Mouse (Mus musculus) limb, embryonic 11.5 days (tissue): ENCODE measurements around the gene Zfp507. TPM values are rescaled to one million over a fixed set of nuclear protein-coding genes. Genes with fewer than 3 reads are reported as not detected.

Experiments used
- ATAC-seq: fragments of 200-750 bp; cut with Nextera tagmentation; 2 replicates; pipeline ENCODE4 v1.8.0; 2017; ENCODE audit warnings: low read depth; ENCODE audit not compliant: insufficient number of reproducible peaks, low FRiP score, low TSS enrichment
- DNase-seq: peaks from one replicate; pipeline ENCODE4 v3.0.0-alpha.2; 2015; ENCODE audit warnings: low spot score
- H3K27ac ChIP-seq: fragments of 300-500 bp; sonication (generic); replicated peaks from 2 replicates; pipeline ENCODE4 v1.5.1; 2014; ENCODE audit warnings: low read depth, mild to moderate bottlenecking, low read length
- H3K27me3 ChIP-seq: fragments of 300-500 bp; sonication (generic); 2 replicates; pipeline ENCODE4 v1.6.1; 2014; ENCODE audit warnings: mild to moderate bottlenecking, low read length, mixed read lengths; ENCODE audit not compliant: control insufficient read depth, insufficient read depth
- H3K36me3 ChIP-seq: fragments of 300-500 bp; sonication (generic); 2 replicates; pipeline ENCODE4 v1.6.1; 2014; ENCODE audit warnings: mild to moderate bottlenecking, low read length, moderate library complexity, mixed read lengths; ENCODE audit not compliant: control insufficient read depth, insufficient read depth
- H3K4me1 ChIP-seq: fragments of 300-500 bp; sonication (generic); 2 replicates; pipeline ENCODE4 v1.6.1; 2014; ENCODE audit warnings: low read length, mixed read lengths; ENCODE audit not compliant: control insufficient read depth, insufficient read depth
- H3K4me2 ChIP-seq: fragments of 300-500 bp; sonication (generic); 2 replicates; pipeline ENCODE4 v1.6.1; 2014; ENCODE audit warnings: low read depth, mild to moderate bottlenecking, moderate library complexity; ENCODE audit not compliant: severe bottlenecking
- H3K4me3 ChIP-seq: fragments of 300-500 bp; sonication (generic); 2 replicates; pipeline ENCODE4 v1.5.1; 2014; ENCODE audit warnings: low read depth, low read length
- H3K9ac ChIP-seq: fragments of 300-500 bp; sonication (generic); 2 replicates; pipeline ENCODE4 v1.6.1; 2014; ENCODE audit warnings: mild to moderate bottlenecking, low read length
- H3K9me3 ChIP-seq: fragments of 300-500 bp; sonication (generic); 2 replicates; pipeline ENCODE4 v1.6.1; 2016; ENCODE audit warnings: low read length; ENCODE audit not compliant: control insufficient read depth
- WGBS: fragments of 180-500 bp; shearing (Covaris S2); extraction: QIAGEN DNeasy Blood & Tissue Kit; methylation state at CpG from one replicate; pipeline ENCODE4 v1.1.7; 2014; 5-methylcytosine and 5-hydroxymethylcytosine counted together
- polyA plus RNA-seq: library from polyadenylated mRNA; unstranded; fragments of >200 nt; fragmentation: Nextera tagmentation; extraction: Ambion mirVana; gene quantifications from 2 replicates; pipeline ENCODE4 v1.2.1, GENCODE M21; 2014

Gene Zfp507
- 20.8 and 24.6 TPM in 2 replicates for polyA plus RNA-seq

DNA sequence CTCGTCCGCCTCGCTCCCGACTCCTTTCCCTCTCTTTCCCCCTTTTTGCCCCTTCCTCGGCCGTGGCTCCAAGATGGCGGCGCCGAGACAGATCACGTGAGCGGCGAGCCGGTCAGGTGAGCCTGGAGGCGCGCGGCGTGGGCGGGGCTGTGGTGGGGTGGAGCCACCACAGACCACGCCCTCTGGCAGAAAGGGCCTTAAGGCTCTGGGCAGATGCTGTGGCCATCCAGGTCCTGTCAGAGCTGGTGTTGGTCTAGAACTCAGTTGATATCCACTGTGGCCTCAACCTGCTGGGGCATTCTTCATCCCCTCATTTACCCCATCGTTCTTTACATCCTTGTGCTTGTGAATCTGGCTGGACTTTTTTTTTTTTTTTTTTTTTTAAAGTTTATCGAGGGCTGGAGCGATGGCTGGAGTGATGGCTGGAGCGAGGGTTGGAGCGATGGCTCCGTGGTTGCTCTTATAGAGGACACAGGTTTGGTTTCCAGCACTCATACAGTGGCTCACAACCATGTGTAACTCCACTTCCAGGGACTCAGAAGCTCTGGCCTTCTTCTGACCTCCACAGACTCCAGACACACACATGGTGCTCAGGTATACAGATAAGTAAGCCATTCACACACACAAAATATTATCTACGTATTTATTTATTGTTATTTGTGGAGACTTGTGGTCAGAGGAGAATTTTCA lies at the start of gene Zfp507:
TSS of gene Zfp507 (minus strand) at position 98 of the 690 bp plus-strand sequence.
- H3K9me3 ChIP-seq = no peaks in the 10 kb centered on the region
- peak within 1 kb of the TSS; percentile 70 for H3K4me2 ChIP-seq
- peak within 1 kb of the TSS; percentile 75 for H3K27ac ChIP-seq
- H3K9ac ChIP-seq = peak within 1 kb of the TSS; percentile 89
- H3K27me3 ChIP-seq = no peaks in the 10 kb centered on the region
- peak; percentile 89 for ATAC-seq
- peaks cover 2% of the 10 kb centered on the region; the same call in 1 of the 2 replicates for H3K36me3 ChIP-seq
- H3K4me3 ChIP-seq = peak within 1 kb of the TSS; percentile 72
- WGBS = 21% methylated on average over 26 of the region's 26 CpGs
- DNase-seq = peak; percentile 94
- 0 out of 2 replicates have a peak, but pooled peaks cover 2% of the 10 kb centered on the region for H3K4me1 ChIP-seq

DNA sequence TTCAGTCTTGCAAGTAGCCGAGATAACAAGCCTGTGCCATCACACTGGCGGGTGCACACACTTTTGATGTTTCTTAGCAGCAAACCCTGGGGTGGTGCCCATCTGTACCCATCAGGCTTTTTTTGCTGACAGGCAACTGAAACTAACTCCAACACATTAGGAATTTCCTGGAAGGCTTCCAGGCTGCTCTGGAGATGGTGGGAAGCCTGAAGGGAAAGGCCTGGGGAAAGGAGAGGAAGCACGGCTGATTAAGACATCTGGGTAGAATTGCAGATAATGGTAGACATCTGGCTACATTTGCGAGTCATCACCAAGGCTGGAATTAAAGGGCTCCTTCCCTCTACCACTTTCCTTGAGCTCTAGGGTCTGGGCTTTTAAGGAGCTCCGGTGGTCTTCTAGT lies 47.6 kb upstream of the Zfp507 start:
- H3K4me3 ChIP-seq = no peak overlapping the region
- peaks cover 9% of the 10 kb centered on the region; the same call in 1 of the 2 replicates for H3K4me1 ChIP-seq
- no peak overlapping the region for H3K27ac ChIP-seq
- no peaks in the 10 kb centered on the region for H3K36me3 ChIP-seq
- ATAC-seq (no peak), DNase-seq (no peak)
- no peaks in the 10 kb centered on the region for H3K27me3 ChIP-seq
- no peak overlapping the region for H3K9ac ChIP-seq
- no peaks in the 10 kb centered on the region for H3K9me3 ChIP-seq
- 69% methylated on average over 5 of the region's 5 CpGs for WGBS
- H3K4me2 ChIP-seq = no peak overlapping the region

DNA sequence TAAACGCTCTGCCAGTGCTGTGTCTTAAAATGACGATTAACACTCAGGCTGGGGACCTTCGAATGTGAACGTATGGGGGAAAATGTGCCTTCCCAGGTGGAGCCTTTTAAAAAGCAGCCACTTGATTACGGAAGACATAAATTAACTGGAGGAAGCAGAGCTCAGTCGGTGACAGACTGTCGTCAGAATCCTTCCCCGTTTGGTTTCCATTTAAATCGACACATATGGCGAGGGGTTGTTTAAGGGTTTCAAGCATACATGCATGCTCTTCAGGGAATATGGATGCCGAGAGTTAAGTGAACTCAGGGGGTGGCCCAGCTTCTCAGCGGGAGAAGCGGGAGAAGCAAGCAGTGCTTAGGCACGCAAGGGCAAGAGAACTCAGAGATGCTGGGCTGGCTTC lies 45.7 kb upstream of the Zfp507 start:
- H3K4me2 ChIP-seq = peak overlapping the region; percentile 27
- H3K4me1 ChIP-seq = peaks cover 9% of the 10 kb centered on the region; the same call in 1 of the 2 replicates
- 8% methylated on average over 14 of the region's 14 CpGs for WGBS
- peak; percentile 51 for DNase-seq
- H3K4me3 ChIP-seq = no peak overlapping the region
- no peaks in the 10 kb centered on the region for H3K9me3 ChIP-seq
- H3K27ac ChIP-seq = no peak overlapping the region
- H3K9ac ChIP-seq = no peak overlapping the region
- no peaks in the 10 kb centered on the region for H3K27me3 ChIP-seq
- no peaks in the 10 kb centered on the region for H3K36me3 ChIP-seq
- ATAC-seq = no peak

DNA sequence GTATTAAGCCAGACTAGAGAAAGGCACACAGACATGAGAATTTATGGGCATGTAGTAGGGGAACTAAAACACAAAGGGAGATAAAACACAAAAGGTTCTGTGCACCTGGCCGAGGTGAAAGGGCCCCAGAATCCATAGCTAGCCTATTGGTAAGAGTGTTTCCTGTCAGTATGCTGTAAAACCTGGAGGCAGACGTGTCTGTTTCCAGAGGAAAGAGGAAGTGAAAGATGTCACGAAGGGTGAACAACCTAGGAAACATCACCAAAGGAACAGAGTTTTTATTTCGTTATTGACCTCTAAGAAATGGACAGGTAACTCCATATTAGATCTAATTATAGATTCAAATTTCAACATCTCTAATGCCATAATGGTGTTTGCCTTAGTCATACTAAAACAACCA lies 37.7 kb upstream of the Zfp507 start:
- no peaks in the 10 kb centered on the region for H3K36me3 ChIP-seq
- no peak for DNase-seq
- H3K9me3 ChIP-seq = no peaks in the 10 kb centered on the region
- H3K4me2 ChIP-seq = no peak overlapping the region
- no peaks in the 10 kb centered on the region for H3K4me1 ChIP-seq
- 76% methylated on average over 4 of the region's 4 CpGs for WGBS
- ATAC-seq = no peak
- H3K4me3 ChIP-seq = no peak overlapping the region
- no peaks in the 10 kb centered on the region for H3K27me3 ChIP-seq
- no peak overlapping the region for H3K27ac ChIP-seq
- H3K9ac ChIP-seq = no peak overlapping the region

DNA sequence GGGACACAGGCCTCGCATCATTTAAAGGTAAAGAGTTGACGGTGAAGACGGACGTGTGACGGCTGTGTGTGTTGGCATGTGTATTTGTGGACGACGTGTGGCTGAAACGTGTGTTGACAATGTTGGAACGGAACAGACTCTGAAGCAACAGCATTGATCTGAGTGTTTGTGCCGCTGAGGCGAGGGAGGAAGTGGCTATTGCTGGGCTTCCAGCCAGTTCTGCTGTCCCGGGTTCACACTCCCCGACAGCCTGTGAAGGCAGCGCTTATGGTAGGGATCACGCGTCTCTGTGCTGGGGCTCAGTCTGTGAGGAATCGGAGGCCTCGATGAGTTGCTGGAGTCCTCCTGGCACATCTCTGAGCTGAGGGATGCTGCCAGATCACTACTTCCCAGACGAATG lies 34.0 kb upstream of the Zfp507 start:
- WGBS = 78% methylated on average over 19 of the region's 19 CpGs
- no peak overlapping the region for H3K4me3 ChIP-seq
- ATAC-seq (no peak), DNase-seq (no peak)
- no peaks in the 10 kb centered on the region for H3K4me1 ChIP-seq
- H3K9ac ChIP-seq = no peak overlapping the region
- H3K36me3 ChIP-seq = no peaks in the 10 kb centered on the region
- H3K27me3 ChIP-seq = no peaks in the 10 kb centered on the region
- no peak overlapping the region for H3K27ac ChIP-seq
- H3K9me3 ChIP-seq = no peaks in the 10 kb centered on the region
- H3K4me2 ChIP-seq = no peak overlapping the region

DNA sequence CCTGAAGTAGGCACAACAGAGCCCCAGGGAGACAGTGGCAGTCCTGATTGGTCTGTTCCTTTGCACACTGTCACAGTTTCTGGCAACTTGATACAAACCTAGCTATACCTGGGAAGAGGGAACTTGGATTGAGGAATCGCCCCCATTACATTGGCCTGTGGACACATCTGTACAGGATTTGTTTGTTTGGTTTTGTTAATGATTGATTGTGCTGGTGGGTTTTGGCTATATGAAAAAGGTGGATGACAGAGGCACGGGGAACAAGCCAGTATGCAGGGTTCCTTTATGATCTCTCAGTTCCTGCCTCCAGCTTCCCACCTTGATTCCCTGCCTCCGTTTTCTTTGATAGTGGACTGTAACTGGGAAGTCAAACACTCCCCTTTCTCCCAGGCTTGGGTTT lies 33.6 kb upstream of the Zfp507 start:
- no peaks in the 10 kb centered on the region for H3K27me3 ChIP-seq
- H3K4me1 ChIP-seq = no peaks in the 10 kb centered on the region
- H3K9me3 ChIP-seq = no peaks in the 10 kb centered on the region
- no peak overlapping the region for H3K27ac ChIP-seq
- 79% methylated on average over 3 of the region's 3 CpGs for WGBS
- ATAC-seq = no peak
- no peak overlapping the region for H3K9ac ChIP-seq
- no peaks in the 10 kb centered on the region for H3K36me3 ChIP-seq
- no peak for DNase-seq
- H3K4me2 ChIP-seq = no peak overlapping the region
- no peak overlapping the region for H3K4me3 ChIP-seq

DNA sequence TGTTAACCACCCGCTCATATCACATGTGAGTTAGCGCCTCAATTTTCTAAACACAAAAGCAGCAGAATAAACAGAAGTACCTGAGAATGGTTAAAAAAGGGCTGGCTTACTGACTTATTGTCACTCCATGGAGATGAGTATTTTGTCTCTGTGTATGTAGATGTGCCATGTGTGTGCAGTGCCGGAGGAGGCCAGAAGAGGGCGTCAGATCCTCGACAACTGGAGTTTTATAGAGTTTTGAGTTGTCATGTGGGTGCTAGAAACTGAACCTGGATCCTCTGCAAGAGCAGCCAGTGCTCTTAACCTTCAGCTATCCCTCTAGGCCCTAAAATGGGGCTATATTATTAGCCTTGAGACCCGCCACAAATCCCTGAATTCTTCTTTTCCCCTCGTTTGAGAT lies 27.3 kb upstream of the Zfp507 start:
- no peak for ATAC-seq
- no peaks in the 10 kb centered on the region for H3K36me3 ChIP-seq
- no peaks in the 10 kb centered on the region for H3K4me1 ChIP-seq
- whole genome bisulfite sequencing = 79% methylated on average over 7 of the region's 7 CpGs
- H3K27ac ChIP-seq = no peak overlapping the region
- H3K27me3 ChIP-seq = no peaks in the 10 kb centered on the region
- DNase-seq = no peak
- H3K9ac ChIP-seq = no peak overlapping the region
- H3K9me3 ChIP-seq = no peaks in the 10 kb centered on the region
- H3K4me2 ChIP-seq = no peak overlapping the region
- H3K4me3 ChIP-seq = no peak overlapping the region

DNA sequence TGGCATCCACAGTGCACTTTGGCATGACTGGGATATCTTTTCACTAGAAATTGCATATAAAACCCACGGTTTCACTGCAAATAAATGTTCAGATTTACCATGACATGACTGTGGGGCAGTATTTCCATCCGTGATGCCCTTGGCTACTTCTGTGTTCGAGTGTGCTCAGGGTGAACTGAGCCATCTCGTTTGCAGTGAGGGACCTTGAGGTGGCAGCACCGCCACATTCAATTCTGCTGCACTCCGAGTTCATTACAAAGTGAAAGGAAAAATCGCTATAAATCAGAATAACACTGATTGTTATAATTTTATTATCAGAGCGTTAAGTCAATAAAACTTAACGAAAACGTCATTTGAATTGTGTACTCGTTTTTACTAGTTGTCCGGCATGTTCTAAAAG lies 21.1 kb upstream of the Zfp507 start:
- Histone ChIP-seq H3K4me3 (no peak overlapping the region), H3K4me1 (no peaks in the 10 kb centered on the region), H3K9ac (no peak overlapping the region), H3K4me2 (no peak overlapping the region), H3K36me3 (no peaks in the 10 kb centered on the region), H3K9me3 (no peaks in the 10 kb centered on the region), H3K27ac (no peak overlapping the region), H3K27me3 (no peaks in the 10 kb centered on the region)
- no peak for DNase-seq
- no peak for ATAC-seq
- WGBS = 80% methylated on average over 12 of the region's 12 CpGs

DNA sequence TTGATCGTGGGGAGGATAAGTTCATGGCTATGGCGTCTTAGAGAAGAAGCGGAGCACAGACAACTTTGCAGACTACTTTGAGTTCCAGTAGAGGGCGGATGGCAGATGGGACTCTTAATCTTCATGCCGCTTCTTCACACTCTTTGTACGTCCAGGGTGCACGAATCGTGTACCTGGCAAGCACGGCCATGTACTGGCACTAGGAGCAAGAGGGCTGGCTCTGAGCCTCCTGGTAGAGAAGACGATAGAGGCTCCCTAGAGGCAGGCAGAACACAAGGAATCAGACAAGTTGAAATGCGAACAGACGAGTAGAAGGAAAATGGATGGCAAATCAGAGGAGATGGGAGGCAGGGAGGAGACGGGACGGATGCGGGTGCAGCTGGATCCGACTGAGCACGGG lies 19.5 kb upstream of the Zfp507 start:
- H3K27ac ChIP-seq = no peak overlapping the region
- H3K4me1 ChIP-seq = no peaks in the 10 kb centered on the region
- 89% methylated on average over 17 of the region's 17 CpGs for WGBS
- no peak overlapping the region for H3K4me2 ChIP-seq
- H3K36me3 ChIP-seq = no peaks in the 10 kb centered on the region
- no peak overlapping the region for H3K4me3 ChIP-seq
- H3K9ac ChIP-seq = no peak overlapping the region
- no peak for ATAC-seq
- no peak for DNase-seq
- H3K9me3 ChIP-seq = no peaks in the 10 kb centered on the region
- no peaks in the 10 kb centered on the region for H3K27me3 ChIP-seq
